Mouse (Mus musculus) forebrain, postnatal 0 days (tissue): ENCODE measurements around the gene Ipo13. TPM values are rescaled to one million over a fixed set of nuclear protein-coding genes. Genes with fewer than 3 reads are reported as not detected.
A peak's percentile ranks its signal among the peaks of the same experiment; 100 is the strongest.

Experiments
- ATAC-seq: fragments of 200-750 bp; cut with Nextera tagmentation; 2 replicates; pipeline ENCODE4 v1.8.0; 2017; ENCODE audit warnings: mild to moderate bottlenecking, moderate library complexity
- DNase-seq: peaks from one replicate; pipeline ENCODE4 v3.0.0-alpha.2; 2015
- H3K27ac ChIP-seq: fragments of 300-500 bp; sonication (generic); 2 replicates; pipeline ENCODE4 v1.5.1; 2014; ENCODE audit warnings: low read depth, mild to moderate bottlenecking, antibody characterized with exemption, low read length, moderate library complexity, mixed read lengths
- H3K27me3 ChIP-seq: fragments of 300-500 bp; sonication (generic); 2 replicates; pipeline ENCODE4 v1.6.1; 2014; ENCODE audit warnings: mild to moderate bottlenecking, low read length, mixed read lengths; ENCODE audit not compliant: insufficient read depth
- H3K36me3 ChIP-seq: fragments of 300-500 bp; sonication (generic); 2 replicates; pipeline ENCODE4 v1.6.1; 2014; ENCODE audit warnings: mild to moderate bottlenecking, moderate library complexity; ENCODE audit not compliant: insufficient read depth
- H3K4me1 ChIP-seq: fragments of 300-500 bp; sonication (generic); 2 replicates; pipeline ENCODE4 v1.6.1; 2014; ENCODE audit warnings: antibody characterized with exemption; ENCODE audit not compliant: insufficient read depth
- H3K4me2 ChIP-seq: fragments of 300-500 bp; sonication (generic); 2 replicates; pipeline ENCODE4 v1.6.1; 2014; ENCODE audit warnings: low read depth, mild to moderate bottlenecking, moderate library complexity
- H3K4me3 ChIP-seq: fragments of 300-500 bp; sonication (generic); 2 replicates; pipeline ENCODE4 v1.5.1; 2014; ENCODE audit warnings: low read depth, low read length, mixed read lengths
- H3K9ac ChIP-seq: fragments of 300-500 bp; sonication (generic); 2 replicates; pipeline ENCODE4 v1.6.1; 2014; ENCODE audit warnings: mild to moderate bottlenecking
- H3K9me3 ChIP-seq: fragments of 300-500 bp; sonication (generic); 2 replicates; pipeline ENCODE4 v1.6.1; 2016; ENCODE audit warnings: low read length
- CTCF ChIP-seq: sonication (generic); IDR thresholded peaks from 2 replicates; pipeline ENCODE4 v1.5.1; 2016; ENCODE audit warnings: antibody characterized with exemption, control low read depth, low read depth
- WGBS: fragments of 180-500 bp; shearing (Covaris S2); extraction: QIAGEN DNeasy Blood & Tissue Kit; methylation state at CpG from one replicate; pipeline ENCODE4 v1.1.7; 2014; 5-methylcytosine and 5-hydroxymethylcytosine counted together
- polyA plus RNA-seq: library from polyadenylated mRNA; unstranded; fragments of >200 nt; fragmentation: Nextera tagmentation; extraction: Ambion mirVana; gene quantifications from 2 replicates; pipeline ENCODE4 v1.2.1, GENCODE M21; 2015
- total RNA-seq: library from RNA; depleted of rRNA; stranded (reverse); fragments of >200 nt; gene quantifications from 2 replicates; pipeline ENCODE4 v1.2.3, GENCODE M21; 2014

Ipo13 gene
- total and polyA plus RNA-seq, 2 experiments from 2014 or later = 42.9 to 58.1 TPM

DNA sequence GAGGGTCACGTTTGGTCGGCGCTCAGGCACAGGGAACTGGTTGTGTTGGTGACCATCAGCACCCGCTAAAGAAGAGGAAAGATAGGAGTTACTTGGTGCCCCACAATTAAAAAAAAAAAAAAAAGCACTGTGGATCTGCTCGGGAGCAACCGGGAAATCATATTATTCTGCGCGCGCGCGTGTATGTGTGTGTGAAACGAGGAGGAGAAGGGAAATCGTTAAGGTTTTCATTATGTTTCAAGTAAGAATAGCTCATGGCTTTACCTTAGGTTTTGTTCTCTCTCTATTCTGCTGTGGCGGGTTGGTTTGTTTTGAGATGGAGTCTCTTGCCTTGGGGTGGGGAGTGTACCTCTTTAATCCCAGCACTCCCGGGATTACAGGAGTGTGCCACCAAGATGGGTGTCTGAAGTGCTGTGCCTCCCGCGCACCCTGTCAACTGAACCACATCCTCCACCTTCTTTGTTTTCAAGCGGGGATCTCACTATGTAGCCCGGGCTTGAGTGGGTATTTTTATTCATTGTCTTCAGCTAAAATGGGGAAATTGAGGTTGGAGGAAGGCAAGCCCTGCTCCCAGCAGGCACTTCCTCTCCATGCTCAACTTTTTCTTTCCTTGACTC lies 798 bp upstream of the Ipo13 start:
- Histone ChIP-seq H3K4me2 (peak overlapping the region; percentile 100), H3K4me3 (peak overlapping the region; percentile 57), H3K36me3 (peaks cover 16% of the 10 kb centered on the region; the same call in 1 of the 2 replicates), H3K9ac (peak overlapping the region; percentile 65), H3K27ac (peak overlapping the region; percentile 83), H3K4me1 (peaks cover 20% of the 10 kb centered on the region), H3K9me3 (no peaks in the 10 kb centered on the region), H3K27me3 (no peaks in the 10 kb centered on the region)
- DNase-seq (no peak), ATAC-seq (no peak; the same call in 1 of the 2 replicates)
- no peak for TF ChIP-seq CTCF
- 4% methylated on average over 19 of the region's 19 CpGs for WGBS

DNA sequence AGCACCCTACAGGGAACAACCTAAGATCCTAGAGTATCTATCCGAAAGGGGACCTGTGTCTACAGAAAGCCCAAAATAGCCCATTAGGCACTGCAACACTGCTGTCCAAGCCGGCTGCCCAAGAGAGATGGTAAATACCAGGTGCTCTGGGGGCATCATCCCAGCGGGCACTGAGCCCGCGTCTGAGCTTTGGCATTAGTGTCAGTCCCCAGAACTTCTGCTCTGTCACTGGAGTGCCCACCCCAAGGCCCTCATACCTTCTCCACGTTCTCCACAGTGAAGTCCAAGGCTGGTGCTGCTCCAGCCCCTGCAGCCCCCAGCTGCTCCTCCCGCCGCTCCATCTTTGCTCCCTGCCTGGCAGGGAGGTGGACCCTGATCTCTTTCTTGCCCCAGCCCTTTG lies 768 bp downstream of the Ipo13 start:
- 8% methylated on average over 8 of the region's 8 CpGs for WGBS
- ATAC-seq (no peak), DNase-seq (no peak)
- H3K9ac ChIP-seq = peak overlapping the region; percentile 65
- no peaks in the 10 kb centered on the region for H3K27me3 ChIP-seq
- peak overlapping the region; percentile 100 for H3K4me2 ChIP-seq
- H3K4me1 ChIP-seq = peaks cover 28% of the 10 kb centered on the region
- TF ChIP-seq CTCF = no peak
- no peaks in the 10 kb centered on the region for H3K9me3 ChIP-seq
- peak overlapping the region; percentile 83; the same call in 1 of the 2 replicates for H3K27ac ChIP-seq
- H3K36me3 ChIP-seq = peaks cover 16% of the 10 kb centered on the region; the same call in 1 of the 2 replicates
- peak overlapping the region; percentile 57 for H3K4me3 ChIP-seq

DNA sequence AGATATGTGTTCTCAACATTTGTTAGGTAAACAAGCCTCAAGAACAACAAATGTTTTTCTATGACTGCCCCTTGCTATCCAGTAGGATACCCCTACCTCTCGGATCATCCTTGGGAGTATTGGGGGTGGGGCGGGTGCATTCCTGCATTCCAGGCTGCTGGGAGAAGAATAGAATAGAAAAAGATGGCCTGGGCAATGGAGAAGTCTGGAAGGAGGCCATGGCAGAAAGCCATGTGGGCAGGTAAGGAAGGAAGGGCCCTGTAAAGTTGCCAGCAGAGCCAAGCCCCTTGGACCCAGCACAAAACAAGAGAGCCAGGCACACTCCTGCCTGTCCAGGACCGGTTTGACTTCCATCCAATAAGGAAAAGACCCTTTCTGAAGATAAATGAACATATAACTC lies 1.4 kb downstream of the Ipo13 start:
- ATAC-seq (no peak), DNase-seq (no peak)
- WGBS = 31% methylated on average over 3 of the region's 3 CpGs
- Histone ChIP-seq H3K4me3 (peak overlapping the region; percentile 57), H3K4me1 (peaks cover 34% of the 10 kb centered on the region), H3K27ac (no peak overlapping the region), H3K9me3 (no peaks in the 10 kb centered on the region), H3K4me2 (peak overlapping the region; percentile 100), H3K9ac (peak overlapping the region; percentile 65; the same call in 1 of the 2 replicates), H3K36me3 (peaks cover 16% of the 10 kb centered on the region; the same call in 1 of the 2 replicates), H3K27me3 (no peaks in the 10 kb centered on the region)
- TF ChIP-seq CTCF = no peak

DNA sequence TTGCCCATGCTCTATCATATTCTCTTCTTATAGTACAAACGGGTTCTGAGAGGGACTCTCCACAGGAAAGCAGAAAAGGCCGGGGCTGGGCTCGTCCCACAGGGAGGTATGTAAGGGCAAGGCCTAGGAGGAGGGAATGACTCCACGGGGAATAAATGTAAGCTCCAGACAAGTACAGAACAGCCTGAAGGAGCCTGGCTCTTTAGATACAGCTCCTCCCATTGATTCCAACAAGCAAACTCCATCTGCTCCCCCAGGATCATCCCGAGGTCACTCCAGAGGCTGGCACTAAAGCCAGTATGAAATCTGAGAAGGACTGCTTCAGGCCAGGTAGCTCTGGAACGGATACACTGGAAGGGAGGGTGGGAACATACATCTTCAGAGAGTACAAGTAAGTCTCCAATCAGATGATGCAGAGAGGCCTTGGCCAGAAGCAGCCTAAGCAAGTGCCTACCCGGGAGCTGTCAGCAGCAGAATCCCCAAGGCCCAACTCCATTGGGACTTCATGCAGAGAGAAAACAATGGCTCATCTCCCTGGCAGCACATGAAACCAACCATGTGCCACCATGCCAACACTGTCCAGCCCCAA lies 2.0 kb downstream of the Ipo13 start:
- H3K4me1 ChIP-seq = peaks cover 39% of the 10 kb centered on the region
- DNase-seq = no peak
- 59% methylated on average over 7 of the region's 7 CpGs for WGBS

DNA sequence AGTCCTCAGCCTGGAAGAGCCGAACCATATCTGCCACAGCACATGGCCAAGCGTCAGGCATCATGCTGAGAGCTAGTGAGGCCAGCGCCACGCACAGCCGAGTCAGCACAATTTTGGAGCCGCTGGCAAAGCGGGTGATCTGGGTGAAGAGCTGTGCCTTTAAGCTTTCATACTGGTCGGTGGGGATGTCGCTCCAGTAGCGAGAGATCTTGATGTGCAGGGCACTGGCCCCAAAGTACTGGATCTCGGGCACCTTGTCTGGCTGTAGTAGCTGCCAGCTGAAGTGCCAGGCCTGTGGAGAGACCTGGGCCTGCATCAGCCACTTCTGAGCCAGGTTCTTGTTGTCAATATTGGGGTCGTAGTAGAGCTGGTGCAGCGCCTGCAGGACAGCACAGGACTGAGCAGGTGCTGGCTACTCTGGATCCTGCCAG lies 2.7 kb downstream of the Ipo13 start:
- no peak for DNase-seq
- no peak for TF ChIP-seq CTCF
- H3K36me3 ChIP-seq = peaks cover 16% of the 10 kb centered on the region; the same call in 1 of the 2 replicates
- H3K4me2 ChIP-seq = peak overlapping the region; percentile 100; the same call in 1 of the 2 replicates
- no peaks in the 10 kb centered on the region for H3K27me3 ChIP-seq
- H3K9ac ChIP-seq = peak overlapping the region; percentile 33; the same call in 1 of the 2 replicates
- WGBS = 87% methylated on average over 13 of the region's 13 CpGs
- no peak overlapping the region for H3K4me3 ChIP-seq
- peaks cover 43% of the 10 kb centered on the region for H3K4me1 ChIP-seq
- no peak overlapping the region for H3K27ac ChIP-seq
- H3K9me3 ChIP-seq = no peaks in the 10 kb centered on the region
- ATAC-seq = no peak

More for the DNA sequence above, 2.0 kb downstream of the Ipo13 start:
- H3K4me3 ChIP-seq = peak overlapping the region; percentile 57; the same call in 1 of the 2 replicates
- ATAC-seq = no peak
- H3K27ac ChIP-seq = no peak overlapping the region
- H3K9me3 ChIP-seq = no peaks in the 10 kb centered on the region
- no peak for TF ChIP-seq CTCF
- H3K27me3 ChIP-seq = no peaks in the 10 kb centered on the region
- peak overlapping the region; percentile 100 for H3K4me2 ChIP-seq
- peaks cover 16% of the 10 kb centered on the region; the same call in 1 of the 2 replicates for H3K36me3 ChIP-seq
- peak overlapping the region; percentile 33 for H3K9ac ChIP-seq

DNA sequence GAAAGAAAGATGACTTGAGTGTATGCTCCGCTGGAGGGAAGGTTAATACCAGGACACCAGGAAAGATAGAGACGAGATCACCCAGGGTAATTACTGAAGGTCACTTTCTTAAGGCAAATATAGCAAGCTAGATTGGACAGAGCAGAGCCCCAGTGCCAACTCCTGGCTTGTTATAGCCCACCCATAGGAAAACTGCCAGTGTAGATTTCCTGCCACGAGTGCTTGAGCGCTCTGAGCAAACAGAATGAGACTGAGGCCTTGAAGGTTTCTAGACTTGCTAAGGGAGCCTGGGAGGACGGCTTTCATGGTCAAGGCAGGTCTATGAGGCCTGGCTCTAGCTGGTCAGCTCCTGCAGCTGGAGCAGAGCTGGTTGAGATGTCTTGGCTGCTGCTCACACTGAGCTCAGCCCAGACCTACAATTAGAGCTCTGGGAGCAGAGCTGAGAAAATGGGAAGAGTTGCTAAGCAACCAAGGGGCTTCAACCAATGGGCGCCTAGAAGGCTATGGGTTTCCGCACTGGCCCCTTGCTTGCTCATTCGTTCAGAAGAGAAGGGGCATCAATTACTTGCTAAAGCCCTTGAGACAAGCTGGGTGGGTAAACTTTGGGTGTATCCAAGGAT lies 5.9 kb downstream of the Ipo13 start:
- DNase-seq (peak; percentile 76), ATAC-seq (peak; percentile 95)
- no peak for TF ChIP-seq CTCF
- Histone ChIP-seq H3K27ac (peak overlapping the region; percentile 86), H3K9me3 (no peaks in the 10 kb centered on the region), H3K27me3 (no peaks in the 10 kb centered on the region), H3K4me3 (peak overlapping the region; percentile 24), H3K9ac (peak overlapping the region; percentile 37), H3K36me3 (peaks cover 30% of the 10 kb centered on the region), H3K4me2 (peak overlapping the region; percentile 47), H3K4me1 (peaks cover 42% of the 10 kb centered on the region)
- 27% methylated on average over 8 of the region's 8 CpGs for WGBS

DNA sequence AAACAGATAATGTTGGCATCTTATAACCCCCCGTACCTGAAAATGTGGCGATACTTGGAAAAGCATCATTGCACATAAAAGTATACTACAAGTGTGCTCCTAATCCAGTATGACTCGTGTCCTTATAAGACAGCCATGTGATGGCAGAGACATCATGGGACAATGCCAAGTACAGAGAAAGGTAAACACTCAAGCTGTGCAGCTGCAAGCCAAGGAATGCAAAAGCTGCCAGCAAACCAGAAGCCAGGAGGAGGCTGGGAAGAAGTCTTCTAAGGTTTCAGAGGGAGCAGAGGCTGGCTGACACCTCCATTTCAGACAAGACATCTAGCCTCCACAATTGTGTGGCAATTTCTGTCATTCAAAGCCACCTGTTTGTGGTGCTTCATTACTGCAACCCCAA lies 8.6 kb downstream of the Ipo13 start:
- no peaks in the 10 kb centered on the region for H3K9me3 ChIP-seq
- H3K4me1 ChIP-seq = peaks cover 28% of the 10 kb centered on the region
- no peak overlapping the region for H3K9ac ChIP-seq
- H3K36me3 ChIP-seq = peaks cover 44% of the 10 kb centered on the region
- DNase-seq = no peak
- TF ChIP-seq CTCF = no peak
- 83% methylated on average over 3 of the region's 3 CpGs for WGBS
- no peak overlapping the region for H3K27ac ChIP-seq
- no peak for ATAC-seq
- no peaks in the 10 kb centered on the region for H3K27me3 ChIP-seq
- H3K4me2 ChIP-seq = no peak overlapping the region
- H3K4me3 ChIP-seq = no peak overlapping the region
